Mouse (Mus musculus): Measurements from ENCODE around the gene Emc3. TPM values are rescaled to one million over a fixed set of nuclear protein-coding genes. Genes with fewer than 3 reads are reported as not detected.

Emc3 gene
- polyA plus RNA-seq (2012): 33.9 and 35.5 TPM in 2 replicates

GRCm38 (mm10) chr6:113530932-113531839 lies at the start of gene Emc3, which contains the start of gene Fancd2:
Gene Emc3, minus strand, starts transcription at chr6:113531652.
Gene Fancd2, plus strand, starts transcription at chr6:113531682.

GRCm38 (mm10) chr6:113501388-113502084 lies 29.9 kb downstream of the Emc3 start, which contains the start of gene Prrt3:
Gene Prrt3, minus strand, starts transcription at chr6:113501931.

GRCm38 (mm10) chr6:113483100-113483615 lies 48.3 kb downstream of the Emc3 start, which contains the start of gene Creld1:
Gene Creld1, plus strand, starts transcription at chr6:113483297.

GRCm38 (mm10) chr6:113471297-113471936 lies 60.0 kb downstream of the Emc3 start, which contains the start of gene Il17rc:
Gene Il17rc, plus strand, starts transcription at chr6:113471427.

Other genes starting within 250 kb of the Emc3 start
- 0.23 and 0.43 TPM in 2 replicates for gene Cpne9, start 249.3 kb downstream of the Emc3 start, polyA plus RNA-seq (2012)
- 59.8 and 81.0 TPM in 2 replicates for gene Brpf1, start 224.5 kb downstream of the Emc3 start, polyA plus RNA-seq (2012)
- gene Ogg1, start 204.7 kb downstream of the Emc3 start, polyA plus RNA-seq (2012): 7.7 and 9.1 TPM in 2 replicates
- gene Camk1, start 187.7 kb downstream of the Emc3 start, polyA plus RNA-seq (2012): 18.7 and 21.9 TPM in 2 replicates
- 63.9 and 87.3 TPM in 2 replicates for gene Tada3, start 153.8 kb downstream of the Emc3 start, polyA plus RNA-seq (2012)
- 311 and 382 TPM in 2 replicates for gene Arpc4, start 153.5 kb downstream of the Emc3 start, polyA plus RNA-seq (2012)
- 7.2 and 7.8 TPM in 2 replicates for gene Ttll3, start 142.4 kb downstream of the Emc3 start, polyA plus RNA-seq (2012)
- 77.9 and 81.6 TPM in 2 replicates for gene Rpusd3, start 112.3 kb downstream of the Emc3 start, polyA plus RNA-seq (2012)
- not detected in 2 replicates for gene Cidec, start 95.9 kb downstream of the Emc3 start, polyA plus RNA-seq (2012)
- 11.1 and 13.2 TPM in 2 replicates for gene Jagn1, start 89.1 kb downstream of the Emc3 start, polyA plus RNA-seq (2012)
- 0.90 and 1.6 TPM in 2 replicates for gene Il17re, start 73.2 kb downstream of the Emc3 start, polyA plus RNA-seq (2012)
- 0.29 and 1.9 TPM in 2 replicates for gene Il17rc, start 60.2 kb downstream of the Emc3 start, polyA plus RNA-seq (2012)
- gene Creld1, start 48.4 kb downstream of the Emc3 start, polyA plus RNA-seq (2012): 37.0 and 42.1 TPM in 2 replicates
- gene Prrt3, start 29.7 kb downstream of the Emc3 start, polyA plus RNA-seq (2012): 0.02 and 0.06 TPM in 2 replicates
- 1.6 and 2.2 TPM in 2 replicates for gene Fancd2, start within 50 bp of the Emc3 start, polyA plus RNA-seq (2012)
- gene Fancd2os, start 69.1 kb upstream of the Emc3 start, polyA plus RNA-seq (2012): not detected in 2 replicates
- 40.1 and 48.6 TPM in 2 replicates for gene Brk1, start 73.1 kb upstream of the Emc3 start, polyA plus RNA-seq (2012)
- gene Vhl, start 92.3 kb upstream of the Emc3 start, polyA plus RNA-seq (2012): 7.0 and 7.1 TPM in 2 replicates
- gene Irak2, start 106.8 kb upstream of the Emc3 start, polyA plus RNA-seq (2012): 44.0 and 46.5 TPM in 2 replicates
- 59.9 and 84.5 TPM in 2 replicates for gene Tatdn2, start 165.4 kb upstream of the Emc3 start, polyA plus RNA-seq (2012)
- 1.3 TPM in 1 of 2 replicates, not detected in the other for gene Ghrl, start 188.2 kb upstream of the Emc3 start, polyA plus RNA-seq (2012)
- gene Sec13, start 209.1 kb upstream of the Emc3 start, polyA plus RNA-seq (2012): 29.9 TPM in 2 replicates